Mouse (Mus musculus) CH12.LX (cell line): ENCODE results near the gene Crhbp.

Experiments used
- CHD2 ChIP-seq: IDR thresholded peaks from 2 replicates; pipeline ENCODE4 v1.6.1; 2011; ENCODE audit warnings: low read length, improper control_type of control experiment
- CTCF ChIP-seq, 2 experiments: IDR thresholded peaks in 1 of 2; conservative IDR thresholded peaks in 1 of 2; 2 replicates each; pipeline ENCODE4 v1.5.1; 2011 to 2012; ENCODE audit warnings: low read depth in 2 of 2, low read length in 2 of 2, improper control_type of control experiment in 1 of 2, inconsistent platforms in 1 of 2, mild to moderate bottlenecking in 1 of 2, moderate library complexity in 1 of 2
- EP300 ChIP-seq: IDR thresholded peaks from 2 replicates; pipeline ENCODE4 v1.6.1; 2011; ENCODE audit warnings: low read length, improper control_type of control experiment
- HCFC1 ChIP-seq: IDR thresholded peaks from 2 replicates; pipeline ENCODE4 v1.6.1; 2012; ENCODE audit warnings: low read depth, mild to moderate bottlenecking, inconsistent platforms, low read length, improper control_type of control experiment
- KAT2A ChIP-seq: IDR thresholded peaks from 2 replicates; pipeline ENCODE4 v1.6.1; 2012; ENCODE audit warnings: low read length, improper control_type of control experiment, inconsistent platforms; ENCODE audit not compliant: insufficient replicate concordance
- MAZ ChIP-seq: IDR thresholded peaks from 2 replicates; pipeline ENCODE4 v1.6.1; 2012; ENCODE audit warnings: low read depth, mild to moderate bottlenecking, inconsistent platforms, low read length, improper control_type of control experiment, moderate library complexity
- MXI1 ChIP-seq: IDR thresholded peaks from 2 replicates; pipeline ENCODE4 v1.6.1; 2011; ENCODE audit warnings: mild to moderate bottlenecking, low read depth, low read length, improper control_type of control experiment
- MYC ChIP-seq: IDR thresholded peaks from 2 replicates; pipeline ENCODE4 v1.6.1; 2011; ENCODE audit warnings: low read depth, mild to moderate bottlenecking, improper control_type of control experiment, low read length
- POLR2A ChIP-seq: IDR thresholded peaks from 2 replicates; pipeline ENCODE4 v1.6.1; 2011; ENCODE audit warnings: low read depth, mild to moderate bottlenecking, improper control_type of control experiment, low read length
- TBP ChIP-seq: conservative IDR thresholded peaks from 2 replicates; pipeline ENCODE4 v1.6.1; 2011; ENCODE audit warnings: low read depth, low read length, improper control_type of control experiment
- TCF12 ChIP-seq: IDR thresholded peaks from 2 replicates; pipeline ENCODE4 v1.6.1; 2014; ENCODE audit warnings: low read depth, mild to moderate bottlenecking, inconsistent platforms, low read length, improper control_type of control experiment
- ZMIZ1 ChIP-seq: IDR thresholded peaks from 2 replicates; pipeline ENCODE4 v1.6.1; 2012; ENCODE audit warnings: low read depth, mild to moderate bottlenecking, inconsistent platforms, low read length, improper control_type of control experiment

- TF ChIP-seq EP300 (no peak), CTCF (conservative IDR thresholded peaks at IDR 0.05 in 1 of 2, IDR thresholded peaks at IDR 0.05 in 1 of 2; ENCODE audit: low read depth in 2 of 2, low read length in 2 of 2) (no peak), HCFC1 (no peak), MAZ (no peak), CHD2 (no peak), MXI1 (no peak), TBP (no peak), TCF12 (no peak), POLR2A (no peak), ZMIZ1 (no peak), KAT2A (no peak), MYC (no peak)
These were observed 34.1 kb upstream of the Crhbp start, which contains the start of gene S100z for GRCm38 (mm10) chr13:95478671-95479413.
